7 mouse cellular contexts compared by ENCODE assay signal in the genomic region with DNA sequence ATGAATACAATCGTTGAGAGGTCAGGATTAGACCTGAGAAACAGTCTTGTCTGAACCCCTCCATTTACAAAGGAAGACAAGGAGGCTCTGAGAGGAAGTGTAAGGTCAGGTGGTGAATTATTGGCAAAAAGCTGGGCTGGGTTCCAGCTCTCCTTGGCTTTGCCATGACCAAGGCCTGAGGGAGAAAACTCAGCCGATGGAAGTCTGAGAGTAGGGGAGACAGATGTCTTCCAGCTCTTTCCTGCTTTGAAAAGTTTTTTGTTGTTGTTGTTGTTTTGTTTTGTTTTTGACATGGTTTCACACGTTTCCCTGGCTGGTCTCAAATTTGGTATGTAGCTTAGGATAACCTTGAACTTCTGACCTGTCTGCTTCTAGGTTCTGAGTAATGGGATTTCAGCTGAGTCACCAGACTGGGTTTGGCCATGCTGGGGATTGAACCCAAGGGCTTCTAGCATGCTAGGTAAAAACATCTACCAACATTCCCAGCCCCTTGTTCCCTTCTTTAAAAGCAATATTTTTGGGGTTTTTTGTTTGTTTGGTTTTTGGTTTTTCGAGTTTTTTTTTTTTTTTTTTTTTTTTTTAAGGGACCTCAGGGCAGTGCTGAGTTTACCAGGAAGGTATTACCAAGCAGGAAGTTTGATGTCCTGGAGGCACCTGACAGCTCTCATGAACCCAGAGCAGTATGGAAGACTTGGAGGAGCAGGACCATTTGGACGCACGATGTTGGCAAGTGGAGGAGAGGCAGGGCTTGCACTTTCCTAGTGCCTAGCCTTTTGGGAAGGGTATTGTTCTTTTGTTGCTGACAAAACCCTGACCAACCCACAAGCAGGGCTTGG. TPM values are rescaled to one million over a fixed set of nuclear protein-coding genes. Genes with fewer than 3 reads are reported as not detected.
DNase-seq lines count a peak whose midpoint lies in the region; ATAC-seq and TF ChIP-seq lines count a peak whose summit lies in the region.

No protein-coding gene starts in this region.

- no peaks in the 10 kb centered on the region for H3K9me3 ChIP-seq in embryonic facial prominence, embryonic 10.5 days
- H3K9me3 ChIP-seq in midbrain, embryonic 14.5 days (ENCODE audit: control insufficient read depth, low read length), result no peaks in the 10 kb centered on the region

- H3K4me1 ChIP-seq in thymus, adult 2 months (replicated peaks; ENCODE audit: control insufficient read depth, insufficient read depth, low read length), result peaks cover 58% of the 10 kb centered on the region
- peaks cover 69% of the 10 kb centered on the region for H3K4me1 ChIP-seq in embryonic facial prominence, embryonic 10.5 days
- H3K4me1 ChIP-seq in kidney, adult 2 months (ENCODE audit: control insufficient read depth, insufficient read depth, low read length), result peaks cover 38% of the 10 kb centered on the region
- H3K4me1 ChIP-seq in midbrain, embryonic 14.5 days (ENCODE audit: control insufficient read depth, insufficient read depth, low read length), result peaks cover 66% of the 10 kb centered on the region

- H3K36me3 ChIP-seq in thymus, adult 2 months (ENCODE audit: control insufficient read depth, insufficient read depth, low read length), result no peaks in the 10 kb centered on the region
- H3K36me3 ChIP-seq in embryonic facial prominence, embryonic 10.5 days (replicated peaks), result no peaks in the 10 kb centered on the region
- no peaks in the 10 kb centered on the region for H3K36me3 ChIP-seq in kidney, adult 2 months (ENCODE audit: control insufficient read depth, insufficient read depth, low read length)
- H3K36me3 ChIP-seq in midbrain, embryonic 14.5 days (ENCODE audit: control insufficient read depth, insufficient read depth, low read length), result no peaks in the 10 kb centered on the region

- no peak overlapping the region for H3K4me3 ChIP-seq in thymus, adult 2 months (ENCODE audit: control insufficient read depth, insufficient read depth, low read length)
- no peak overlapping the region for H3K4me3 ChIP-seq in embryonic facial prominence, embryonic 10.5 days
- no peak overlapping the region for H3K4me3 ChIP-seq in kidney, adult 2 months (ENCODE audit: insufficient read depth, low read depth, low read length)
- no peak overlapping the region for H3K4me3 ChIP-seq in midbrain, embryonic 14.5 days (replicated peaks; ENCODE audit: low read depth, low read length)

- H3K9ac ChIP-seq in midbrain, embryonic 14.5 days (replicated peaks; ENCODE audit: low read length), result no peak overlapping the region

- TF ChIP-seq CTCF in thymus, adult 2 months (IDR thresholded peaks at IDR 0.05; ENCODE audit: borderline replicate concordance, control insufficient read depth, extremely low read depth, insufficient read depth, low read length, poor library complexity), result no peak
- no peak for TF ChIP-seq CTCF in kidney, adult 2 months (conservative IDR thresholded peaks at IDR 0.05; ENCODE audit: insufficient read depth, insufficient read length, low read depth, low read length)

- no peak for ATAC-seq in midbrain, embryonic 14.5 days (ENCODE audit: low FRiP score, low TSS enrichment)

- no peak for DNase-seq in thymus, adult 2 months
- DNase-seq in thymus, postnatal 4 days, result no peak
- no peak for DNase-seq in embryonic facial prominence, embryonic 10.5 days (ENCODE audit: low spot score)
- peak; percentile 93 for DNase-seq in kidney, adult 2 months
- DNase-seq in midbrain, embryonic 14.5 days, result no peak
- DNase-seq in urinary bladder, adult 18-20 months (ENCODE audit: low spot score in 2 of 2), result no peak
- no peak for DNase-seq in left cerebral cortex, adult 8-10 months (ENCODE audit: low spot score in 2 of 2)

- no peak for TF ChIP-seq POLR2A in thymus, adult 2 months (IDR thresholded peaks at IDR 0.05; ENCODE audit: control insufficient read depth, extremely low read depth, insufficient read depth, low read length, poor library complexity)
- no peak for TF ChIP-seq POLR2A in kidney, adult 2 months (IDR thresholded peaks at IDR 0.05; ENCODE audit: low read depth, low read length)

- H3K4me2 ChIP-seq in midbrain, embryonic 14.5 days (ENCODE audit: low read length), result no peak overlapping the region

- H3K27ac ChIP-seq in thymus, adult 2 months (ENCODE audit: control insufficient read depth, insufficient read depth, low read length), result peak overlapping the region; percentile 72
- H3K27ac ChIP-seq in embryonic facial prominence, embryonic 10.5 days (replicated peaks), result peak overlapping the region; percentile 94
- H3K27ac ChIP-seq in kidney, adult 2 months (ENCODE audit: insufficient read depth, low read depth, low read length), result peak overlapping the region; percentile 85
- H3K27ac ChIP-seq in midbrain, embryonic 14.5 days (replicated peaks; ENCODE audit: low read depth, low read length), result peak overlapping the region; percentile 98

- 41% methylated on average over 6 of the region's 6 CpGs for WGBS in thymus, adult 2 months
- 57% methylated on average over 6 of the region's 6 CpGs for WGBS in embryonic facial prominence, embryonic 10.5 days
- 40% methylated on average over 6 of the region's 6 CpGs for WGBS in kidney, adult 2 months
- 33% methylated on average over 6 of the region's 6 CpGs for WGBS in midbrain, embryonic 14.5 days

- H3K27me3 ChIP-seq in thymus, adult 2 months (ENCODE audit: control insufficient read depth, insufficient read depth, low read length), result no peaks in the 10 kb centered on the region
- H3K27me3 ChIP-seq in embryonic facial prominence, embryonic 10.5 days (replicated peaks; ENCODE audit: low read depth, poor library complexity, severe bottlenecking), result peaks cover 14% of the 10 kb centered on the region
- H3K27me3 ChIP-seq in kidney, adult 2 months (replicated peaks; ENCODE audit: control insufficient read depth, insufficient read depth, low read length), result no peaks in the 10 kb centered on the region
- H3K27me3 ChIP-seq in midbrain, embryonic 14.5 days (ENCODE audit: control insufficient read depth, insufficient read depth, low read length), result no peaks in the 10 kb centered on the region

RNA-seq across cellular contexts. Expression of gene Irf2bpl, which starts 58.8 kb away (rescaled TPM):
- polyA plus RNA-seq in thymus, adult 2 months (2012; rRNA removed), result 38.6 and 46.1 TPM in 2 replicates
- 13.5 and 17.3 TPM in 2 replicates for polyA plus RNA-seq in embryonic facial prominence, embryonic 10.5 days (2016; fragmentation: Nextera tagmentation; extraction: Ambion mirVana)
- polyA plus RNA-seq in kidney, adult 2 months (2012; rRNA removed), result 22.0 and 27.8 TPM in 2 replicates
- 71.6 and 80.2 TPM in 2 replicates for polyA plus RNA-seq in midbrain, embryonic 14.5 days (2014; fragmentation: Nextera tagmentation; extraction: Ambion mirVana)
- 10 to 100 TPM; 60.7 to 74.9 (median 68.5) TPM for total RNA-seq in left cerebral cortex, adult 8-10 months (2022)
